Mouse (Mus musculus) ovary, postnatal 36 days (tissue): ENCODE data around the gene Smarca2.
"Not testable (repeated sequence)": the region's sequence is repeated elsewhere in the genome, so short reads cannot be mapped to it uniquely, and the experiment has no call there.

Experiments used
- DNase-seq: peaks from one replicate; pipeline ENCODE4 v3.0.0; 2022; ENCODE audit warnings: low spot score, mixed read lengths

The Smarca2 gene

DNA sequence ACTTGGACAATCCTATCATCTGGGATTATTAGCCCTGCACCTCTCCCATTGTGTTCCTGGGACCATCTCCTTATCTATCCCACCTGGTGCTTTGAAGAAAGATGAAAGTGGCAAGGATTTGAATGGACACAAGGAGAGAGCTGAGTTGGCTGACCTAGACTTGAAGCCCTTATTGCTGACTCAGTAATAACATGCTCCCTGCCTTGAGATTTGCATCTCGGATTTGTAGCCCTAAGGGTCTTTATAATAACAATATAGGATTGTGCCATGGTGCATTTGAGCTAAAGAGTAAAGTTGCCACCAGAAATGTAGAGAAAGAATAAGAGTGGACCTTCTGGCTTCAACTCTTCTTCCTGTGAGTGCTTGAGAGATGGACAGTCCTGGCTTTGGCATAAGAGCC lies 11.4 kb downstream of the Smarca2 start:
- DNase-seq, result no peak

GRCm38 (mm10) chr19:26617287-26617686 lies 12.4 kb downstream of the Smarca2 start:
- DNase-seq, result no peak

DNA sequence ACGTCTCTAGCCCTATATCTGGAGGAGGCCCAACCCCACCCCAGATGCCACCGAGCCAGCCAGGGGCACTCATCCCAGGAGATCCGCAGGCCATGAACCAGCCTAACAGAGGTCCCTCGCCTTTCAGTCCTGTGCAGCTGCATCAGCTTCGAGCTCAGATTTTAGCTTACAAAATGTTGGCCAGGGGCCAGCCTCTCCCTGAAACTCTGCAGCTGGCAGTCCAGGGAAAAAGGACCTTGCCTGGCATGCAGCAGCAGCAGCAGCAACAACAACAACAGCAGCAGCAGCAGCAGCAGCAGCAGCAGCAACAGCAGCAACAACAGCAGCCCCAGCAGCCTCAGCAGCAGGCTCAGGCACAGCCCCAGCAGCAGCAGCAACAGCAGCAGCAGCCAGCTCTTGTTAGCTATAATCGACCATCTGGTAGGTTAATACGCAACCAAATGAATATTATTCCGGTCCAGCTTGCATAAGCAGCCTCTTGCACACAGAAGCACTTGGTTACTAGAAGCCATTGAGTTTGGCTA lies 25.9 kb downstream of the Smarca2 start:
- peak; percentile 51 for DNase-seq

DNA sequence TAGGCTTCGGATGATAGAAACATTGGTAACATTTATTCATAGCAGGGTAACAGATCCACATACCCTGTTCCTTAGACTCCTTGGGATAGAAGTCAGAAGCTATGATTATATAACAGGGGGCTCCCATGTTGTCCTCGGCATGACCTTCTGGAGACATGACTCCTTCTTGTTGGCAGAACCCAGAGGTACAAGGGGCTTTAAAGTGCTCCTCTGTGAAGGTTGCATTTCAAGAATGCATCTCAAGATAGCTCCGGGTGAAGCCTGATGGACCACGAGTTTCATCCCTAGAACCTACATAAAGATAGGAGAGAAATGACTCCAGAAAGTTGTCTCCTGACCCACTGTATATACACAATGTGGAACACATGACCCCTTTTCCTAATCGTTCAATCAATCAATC lies 27.4 kb downstream of the Smarca2 start:
- no peak for DNase-seq

DNA sequence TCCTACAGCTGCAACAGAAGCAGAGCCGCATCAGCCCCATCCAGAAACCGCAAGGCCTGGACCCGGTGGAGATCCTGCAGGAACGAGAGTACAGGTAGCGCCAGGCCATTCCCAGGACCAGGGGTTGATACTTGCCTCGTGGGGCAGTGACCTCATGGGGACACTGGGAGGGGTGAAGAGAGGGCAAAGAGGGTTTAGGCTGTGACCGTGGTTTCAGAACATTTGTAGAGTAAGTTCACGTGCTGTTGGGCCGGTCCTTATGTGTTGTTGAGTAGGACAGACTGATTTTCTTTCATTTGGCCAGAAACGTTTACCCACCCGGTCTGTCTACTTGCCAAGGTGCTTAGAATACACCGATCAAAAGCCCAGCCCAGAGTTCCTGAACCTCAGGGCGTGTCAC lies 35.7 kb downstream of the Smarca2 start:
- no peak for DNase-seq

- no peak for DNase-seq
Observed at GRCm38 (mm10) chr19:26641269-26641668, 36.4 kb downstream of the Smarca2 start.

GRCm38 (mm10) chr19:26643011-26643410 lies 38.2 kb downstream of the Smarca2 start:
- no peak for DNase-seq

DNA sequence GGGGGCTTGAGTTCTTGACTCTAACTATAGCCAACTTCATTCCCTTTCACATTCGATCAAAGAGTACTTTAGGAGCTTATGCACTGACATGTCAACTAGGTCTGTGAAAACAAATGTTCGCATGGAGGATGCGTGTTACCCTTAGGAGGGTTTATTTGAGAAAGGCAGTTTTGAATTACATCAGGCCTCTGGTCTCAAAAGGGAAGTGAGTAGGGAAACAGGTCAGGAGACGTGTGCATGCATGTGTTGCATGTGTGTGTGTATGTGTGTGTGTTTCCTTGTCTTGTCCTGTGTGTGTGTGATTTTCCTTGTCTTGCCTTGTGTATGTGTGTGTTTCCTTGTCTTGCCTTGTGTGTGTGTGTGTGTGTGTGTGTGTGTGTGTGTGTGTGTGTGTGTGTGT lies 39.1 kb downstream of the Smarca2 start:
- DNase-seq, result no peak

DNA sequence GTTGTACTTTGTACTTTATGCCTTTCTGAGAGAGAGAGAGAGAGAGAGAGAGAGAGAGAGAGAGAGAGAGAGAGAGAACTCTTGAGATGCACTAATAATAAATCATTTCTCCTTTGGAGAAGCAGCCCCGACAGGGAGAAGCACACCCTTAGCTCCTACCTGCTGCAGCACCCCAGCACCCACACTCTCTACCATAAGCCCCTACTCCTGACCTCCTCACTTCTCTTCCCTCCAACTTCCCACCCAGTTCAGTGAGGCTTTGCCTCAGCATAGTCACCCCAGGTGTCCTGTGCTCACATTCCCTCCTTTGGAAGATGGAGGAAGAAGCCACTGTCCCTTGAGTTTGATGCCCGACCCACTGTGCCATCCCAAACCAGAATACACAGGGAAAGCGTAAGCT lies 40.2 kb downstream of the Smarca2 start:
- DNase-seq, result no peak

DNA sequence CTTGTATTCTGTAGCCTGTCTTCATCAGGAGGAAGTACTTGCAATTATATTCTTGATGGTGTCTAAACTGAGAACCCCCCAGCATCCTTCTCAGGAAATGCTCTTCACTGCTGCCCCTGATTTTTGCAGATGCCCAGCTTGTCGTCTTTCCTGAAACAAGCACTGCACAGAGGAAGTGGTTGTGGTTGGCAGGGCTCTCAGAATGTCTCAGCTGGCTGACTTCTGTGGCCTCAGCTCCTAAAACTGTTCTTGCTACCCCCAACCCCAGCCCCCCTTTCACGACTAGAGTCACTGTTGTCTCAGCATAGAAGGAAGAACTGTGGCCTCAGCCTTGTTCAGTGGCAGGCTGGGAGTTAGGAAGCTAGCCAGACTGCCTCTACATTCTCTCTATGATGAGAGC lies 41.3 kb downstream of the Smarca2 start:
- no peak for DNase-seq

- no peak for DNase-seq
Observed at GRCm38 (mm10) chr19:26650585-26651273, 45.9 kb downstream of the Smarca2 start.

DNA sequence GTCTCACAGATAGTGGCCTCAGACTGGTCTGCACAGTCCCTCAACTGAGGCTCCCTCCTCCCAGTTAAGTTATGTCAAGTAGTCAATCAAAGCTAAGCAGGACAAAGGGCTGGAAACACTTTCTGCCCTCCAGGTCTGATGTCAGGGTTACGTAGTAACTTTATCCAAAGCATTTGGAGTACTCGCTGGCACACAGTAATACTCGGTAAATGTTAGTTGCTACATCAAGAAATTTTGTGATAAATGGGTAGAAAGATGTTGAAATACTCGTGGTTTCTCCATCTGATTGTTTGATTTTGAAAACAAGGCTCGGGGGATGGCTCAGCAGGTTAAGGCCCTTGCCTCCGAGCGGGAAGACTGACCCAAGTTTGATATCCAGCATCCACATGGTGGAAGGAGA lies 53.5 kb downstream of the Smarca2 start:
- DNase-seq, result no peak

DNA sequence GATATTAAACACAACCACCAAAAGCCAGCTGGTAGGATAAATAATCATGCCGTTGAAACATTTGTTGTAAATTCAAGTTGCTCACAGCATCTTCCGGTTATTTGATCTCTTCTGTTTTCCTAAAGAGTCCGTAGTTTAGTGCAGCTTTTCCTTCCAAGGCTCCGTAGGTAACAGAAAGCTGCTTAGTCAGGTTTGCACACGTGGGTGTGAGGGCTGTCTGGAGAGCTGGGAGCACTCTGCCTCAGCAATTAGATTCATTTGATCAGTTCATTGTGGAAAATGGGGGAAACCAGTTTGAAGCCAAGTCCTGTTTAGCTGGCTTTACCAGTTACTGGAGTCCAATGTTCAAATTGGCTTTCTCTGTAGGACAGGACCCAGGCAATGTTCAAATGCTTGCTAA lies 55.1 kb downstream of the Smarca2 start:
- no peak for DNase-seq

- no peak for DNase-seq
Observed at GRCm38 (mm10) chr19:26661198-26661597, 56.3 kb downstream of the Smarca2 start.

DNA sequence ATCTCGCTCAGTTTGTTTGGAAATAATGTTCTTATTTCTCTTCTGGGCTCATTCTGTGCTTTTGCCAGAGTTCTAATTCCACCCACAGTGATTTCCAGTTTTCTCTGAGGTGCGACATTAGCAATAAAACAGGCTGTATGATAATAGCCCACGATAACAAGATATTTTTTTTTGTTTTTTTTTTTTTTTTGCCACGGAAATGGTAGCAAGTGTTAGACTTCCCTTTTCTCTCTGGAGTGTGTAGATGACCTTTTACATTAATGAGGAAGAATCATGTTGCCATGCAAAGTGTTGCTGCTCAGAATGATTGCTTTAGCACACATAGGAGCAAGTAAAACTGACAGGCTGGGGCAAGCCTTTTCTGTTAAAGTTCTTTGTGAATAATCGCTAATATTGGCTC lies 61.5 kb downstream of the Smarca2 start:
- no peak for DNase-seq

DNA sequence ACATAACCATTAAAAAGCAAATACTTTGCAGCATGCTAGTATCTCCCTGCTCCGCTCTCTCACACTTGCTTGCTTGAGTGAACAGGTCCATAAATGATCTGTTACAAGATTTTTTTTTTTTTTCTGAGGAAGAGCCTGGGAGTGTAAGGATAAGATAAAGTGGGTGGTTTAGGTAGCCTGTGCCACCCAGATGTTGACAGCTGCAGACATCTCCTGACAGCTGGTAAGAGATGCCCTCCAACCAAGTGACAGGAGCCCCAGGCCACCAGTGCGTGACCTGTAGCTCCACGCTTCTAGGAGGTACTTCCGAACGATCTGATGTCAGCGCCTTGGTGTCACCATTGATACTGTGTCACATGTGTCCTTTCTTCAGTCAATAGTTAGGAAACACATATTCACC lies 65.2 kb downstream of the Smarca2 start:
- no peak for DNase-seq

- not testable (repeated sequence) for DNase-seq
Observed at GRCm38 (mm10) chr19:26671413-26671812, 66.6 kb downstream of the Smarca2 start.

DNA sequence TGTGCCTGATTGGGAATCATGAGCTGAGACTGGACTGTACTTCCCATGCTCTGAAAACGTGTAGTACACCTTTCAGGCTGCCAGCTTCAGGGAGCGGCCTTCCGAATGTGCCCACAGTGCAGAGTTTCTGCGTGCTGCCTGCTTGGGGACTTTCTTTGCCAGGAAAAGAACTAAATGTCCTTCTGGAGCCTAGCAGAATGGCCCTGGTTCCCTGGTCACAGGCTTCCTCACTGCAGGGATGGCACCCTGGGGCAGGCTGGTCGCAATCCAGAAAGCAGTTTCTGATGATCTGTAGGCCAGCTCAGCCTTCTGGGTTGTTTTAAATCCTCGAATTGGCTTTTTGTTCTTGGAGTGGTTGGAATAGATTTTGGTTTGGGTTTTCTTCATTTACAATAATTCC lies 71.1 kb downstream of the Smarca2 start:
- DNase-seq, result no peak

GRCm38 (mm10) chr19:26678543-26678942 lies 73.7 kb downstream of the Smarca2 start:
- no peak for DNase-seq

GRCm38 (mm10) chr19:26679674-26680073 lies 74.8 kb downstream of the Smarca2 start:
- DNase-seq, result no peak

- no peak for DNase-seq
Observed at GRCm38 (mm10) chr19:26681549-26681948, 76.7 kb downstream of the Smarca2 start.

DNA sequence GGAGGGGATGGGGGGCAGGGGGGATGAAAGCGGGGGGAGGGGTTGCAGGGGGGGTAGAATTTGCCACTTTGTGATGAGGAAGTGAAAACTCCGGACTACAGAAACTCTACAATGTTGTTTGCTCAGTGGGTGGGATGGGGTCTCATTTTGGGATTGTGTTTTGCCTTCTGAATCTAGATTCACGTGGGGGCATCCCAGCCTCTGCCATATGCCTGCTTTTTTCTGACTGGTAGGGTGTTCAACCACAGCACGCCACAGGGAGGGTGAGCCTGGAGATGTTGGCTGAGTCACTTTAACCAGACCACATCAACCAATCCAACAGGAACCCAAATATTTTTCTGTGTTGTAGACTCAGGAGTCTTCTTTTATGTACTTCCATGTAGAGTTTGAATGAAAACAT lies 77.3 kb downstream of the Smarca2 start:
- DNase-seq, result no peak

- no peak for DNase-seq
Observed at GRCm38 (mm10) chr19:26682731-26683130, 77.9 kb downstream of the Smarca2 start.

GRCm38 (mm10) chr19:26683731-26684130 lies 78.9 kb downstream of the Smarca2 start:
- DNase-seq, result no peak
